ENCODE assay signal across 11 mouse cellular contexts in genomic region chr11:44539291-44539930, GRCm38 (mm10). TPM values are rescaled to one million over a fixed set of nuclear protein-coding genes. Genes with fewer than 3 reads are reported as not detected.
DNase-seq lines count a peak whose midpoint lies in the region; ATAC-seq and TF ChIP-seq lines count a peak whose summit lies in the region.
"Had no signal": no experiment of that assay in that cellular context is flagged by ENCODE, and none has a peak within 500 bp of the region (broad histone marks: within the 10 kb centered on the region; RNA-seq: fewer than 3 reads in every experiment).

No protein-coding gene starts in this region.

- H3K4me3 ChIP-seq in gastrocnemius, adult 2 months, result no peak overlapping the region; the same call in 1 of the 2 replicates
- H3K4me3 ChIP-seq in spleen, adult 2 months (ENCODE audit: extremely low read depth, insufficient read depth, insufficient read length), result no peak overlapping the region
- no peak overlapping the region for H3K4me3 ChIP-seq in limb, embryonic 10.5 days
- no peak overlapping the region for H3K4me3 ChIP-seq in stomach, postnatal 0 days (ENCODE audit: low read depth, low read length)
- H3K4me3 ChIP-seq: midbrain, embryonic 13.5 days had no signal

- intact Hi-C loops in gastrocnemius, adult 2 months (cut with DNase I), result no loop called here
- intact Hi-C loops in heart, postnatal 14 days (cut with DNase I), result no loop called here

- peak overlapping the region; percentile 70 for H3K27ac ChIP-seq in gastrocnemius, adult 2 months
- peak overlapping the region; percentile 63 for H3K27ac ChIP-seq in spleen, adult 2 months (ENCODE audit: insufficient read depth, low read length)
- H3K27ac ChIP-seq in limb, embryonic 10.5 days, result peak overlapping the region; percentile 66
- H3K27ac ChIP-seq in stomach, postnatal 0 days (replicated peaks), result no peak overlapping the region
- H3K27ac ChIP-seq: midbrain, embryonic 13.5 days had no signal

- TF ChIP-seq CTCF in gastrocnemius, adult 2 months (IDR thresholded peaks at IDR 0.05), result no peak
- TF ChIP-seq CTCF in spleen, adult 2 months (IDR thresholded peaks at IDR 0.05; ENCODE audit: extremely low read depth, insufficient read depth, insufficient read length, insufficient replicate concordance), result no peak
- TF ChIP-seq CTCF in stomach, postnatal 0 days (IDR thresholded peaks at IDR 0.05; ENCODE audit: low read depth), result no peak

- H3K4me1 ChIP-seq in spleen, adult 2 months (ENCODE audit: control insufficient read depth, insufficient read depth, insufficient read length), result peaks cover 35% of the 10 kb centered on the region
- H3K4me1 ChIP-seq in limb, embryonic 10.5 days, result peaks cover 26% of the 10 kb centered on the region
- no peaks in the 10 kb centered on the region for H3K4me1 ChIP-seq in stomach, postnatal 0 days (replicated peaks; ENCODE audit: control insufficient read depth, insufficient read depth)
- H3K4me1 ChIP-seq: midbrain, embryonic 13.5 days had no signal

- no peak for TF ChIP-seq POLR2A in spleen, adult 2 months (IDR thresholded peaks at IDR 0.05; ENCODE audit: low read depth, low read length)

- 70% methylated on average over 10 of the region's 10 CpGs for WGBS in spleen, adult 2 months
- 61% methylated on average over 10 of the region's 10 CpGs for WGBS in limb, embryonic 10.5 days
- 61% methylated on average over 10 of the region's 10 CpGs for WGBS in stomach, postnatal 0 days

- H3K27me3 ChIP-seq in spleen, adult 2 months (ENCODE audit: control insufficient read depth, insufficient read depth, low read length), result no peaks in the 10 kb centered on the region
- H3K27me3 ChIP-seq in limb, embryonic 10.5 days (ENCODE audit: low read depth, poor library complexity, severe bottlenecking), result no peaks in the 10 kb centered on the region
- H3K27me3 ChIP-seq in stomach, postnatal 0 days (ENCODE audit: control insufficient read depth, insufficient read depth, low read length), result no peaks in the 10 kb centered on the region
- H3K27me3 ChIP-seq: midbrain, embryonic 13.5 days had no signal

- TF ChIP-seq EP300 in stomach, postnatal 0 days (optimal IDR thresholded peaks at IDR 0.05), result no peak

- H3K36me3 ChIP-seq in spleen, adult 2 months (ENCODE audit: control insufficient read depth, insufficient read depth, low read length), result peaks cover 20% of the 10 kb centered on the region
- peaks cover 86% of the 10 kb centered on the region for H3K36me3 ChIP-seq in limb, embryonic 10.5 days
- H3K36me3 ChIP-seq in stomach, postnatal 0 days (ENCODE audit: control insufficient read depth, insufficient read depth, low read length), result no peaks in the 10 kb centered on the region

- H3K9ac ChIP-seq in stomach, postnatal 0 days (ENCODE audit: low read length), result no peak overlapping the region
- H3K9ac ChIP-seq: midbrain, embryonic 13.5 days had no signal

- no peak for ATAC-seq in stomach, postnatal 0 days (ENCODE audit: low FRiP score, low TSS enrichment)
- ATAC-seq: midbrain, embryonic 13.5 days had no signal

- H3K4me2 ChIP-seq in stomach, postnatal 0 days (replicated peaks; ENCODE audit: low read depth), result no peak overlapping the region
- H3K4me2 ChIP-seq: midbrain, embryonic 13.5 days had no signal

- DNase-seq in gastrocnemius, adult 2 months, result no peak
- no peak for DNase-seq in gastrocnemius, postnatal 4 days (ENCODE audit: low spot score in 2 of 2)
- no peak for DNase-seq in spleen, adult 2 months (ENCODE audit: low read depth in 1 of 2, low spot score in 2 of 2)
- DNase-seq in spleen, postnatal 10 days (ENCODE audit: low spot score in 2 of 2), result no peak
- no peak for DNase-seq in limb, embryonic 10.5 days (ENCODE audit: low spot score)
- DNase-seq in stomach, postnatal 0 days (ENCODE audit: low spot score), result peak; percentile 5
- DNase-seq in heart, postnatal 14 days, result no peak
- no peak for DNase-seq in kidney, postnatal 36 days
- DNase-seq: heart, adult 18-20 months; kidney, postnatal 25 days had no signal

- no peaks in the 10 kb centered on the region for H3K9me3 ChIP-seq in limb, embryonic 10.5 days (replicated peaks)
- H3K9me3 ChIP-seq in stomach, postnatal 0 days (ENCODE audit: control insufficient read depth, low read length), result no peaks in the 10 kb centered on the region
- H3K9me3 ChIP-seq: midbrain, embryonic 13.5 days had no signal

RNA-seq across cellular contexts. Expression of gene Rnf145, which starts 20.6 kb away (rescaled TPM):
- 1 to 10 TPM; 6.0 to 7.3 TPM for total RNA-seq in gastrocnemius, adult 2 months (2021)
- total RNA-seq in gastrocnemius, postnatal 4 days (2021), result 10 to 100 TPM; 30.6 to 32.2 TPM
- polyA plus RNA-seq in spleen, adult 2 months (2012; rRNA removed), result 65.5 and 191 TPM in 2 replicates
- 76.7 and 89.2 TPM in 2 replicates for polyA plus RNA-seq in limb, embryonic 10.5 days (2016; fragmentation: Nextera tagmentation; extraction: Ambion mirVana)
- polyA plus RNA-seq in stomach, postnatal 0 days (2015; fragmentation: Nextera tagmentation; extraction: Ambion mirVana), result 29.5 and 30.5 TPM in 2 replicates
- total RNA-seq in heart, postnatal 14 days (2021), result 10 to 100 TPM; 21.8 to 28.8 TPM
